Mouse (Mus musculus) megakaryocyte, embryonic 14.5 days (primary cell): ENCODE measurements around the gene Snn.

ENCODE experiments used
- FLI1 ChIP-seq: IDR thresholded peaks from 2 replicates; pipeline ENCODE4 v1.6.1; 2012; ENCODE audit warnings: low read length, inconsistent platforms, mixed read lengths
- GATA1 ChIP-seq: IDR thresholded peaks from 3 replicates; pipeline ENCODE4 v1.6.1; 2012; ENCODE audit warnings: mixed read lengths, low read length, inconsistent platforms, borderline replicate concordance

GRCm38 (mm10) chr16:11046437-11046836 lies 14.3 kb upstream of the Snn start:
- TF ChIP-seq GATA1, result no peak
- no peak for TF ChIP-seq FLI1
